Mouse (Mus musculus) thymus, postnatal 10 days (tissue): Measurements from ENCODE around the gene Sf3b1.
"Not testable (repeated sequence)": the region's sequence is repeated elsewhere in the genome, so short reads cannot be mapped to it uniquely, and the experiment has no call there.

ENCODE experiments used
- DNase-seq, 2 experiments: peaks; one replicate each; pipeline ENCODE4 v3.0.0; 2021; ENCODE audit warnings: low spot score in 2 of 2

Sf3b1 gene

GRCm38 (mm10) chr1:54956995-54957394 lies 70.3 kb downstream of the Sf3b1 start:
- DNase-seq: not testable (repeated sequence)

GRCm38 (mm10) chr1:54954856-54955255 lies 72.4 kb downstream of the Sf3b1 start:
- DNase-seq: no peak

- no peak for DNase-seq
Observed at GRCm38 (mm10) chr1:54944648-54945047, 82.6 kb downstream of the Sf3b1 start.

GRCm38 (mm10) chr1:54935466-54935865 lies 91.8 kb downstream of the Sf3b1 start:
- no peak for DNase-seq
